ENCODE assay signal across 15 mouse cellular contexts in genomic region chr16:89912686-89913375, GRCm38 (mm10).
A peak's percentile ranks its signal among the peaks of the same experiment; 100 is the strongest.
DNase-seq lines count a peak whose midpoint lies in the region; ATAC-seq lines count a peak whose summit lies in the region.
"Had no signal": no experiment of that assay in that cellular context is flagged by ENCODE, and none has a peak within 500 bp of the region (broad histone marks: within the 10 kb centered on the region; RNA-seq: fewer than 3 reads in every experiment).

No protein-coding gene starts in this region.

- H3K9ac ChIP-seq in kidney, embryonic 15.5 days: no peak overlapping the region
- H3K9ac ChIP-seq: limb, embryonic 15.5 days; liver, embryonic 15.5 days; midbrain, embryonic 15.5 days; stomach, embryonic 15.5 days had no signal

- 66% methylated on average over 8 of the region's 8 CpGs for WGBS in kidney, embryonic 15.5 days

- no peaks in the 10 kb centered on the region for H3K9me3 ChIP-seq in kidney, embryonic 15.5 days (replicated peaks)
- H3K9me3 ChIP-seq: limb, embryonic 15.5 days; liver, embryonic 15.5 days; midbrain, embryonic 15.5 days; stomach, embryonic 15.5 days had no signal

- no peaks in the 10 kb centered on the region for H3K36me3 ChIP-seq in kidney, embryonic 15.5 days
- H3K36me3 ChIP-seq: limb, embryonic 15.5 days; liver, embryonic 15.5 days; midbrain, embryonic 15.5 days; stomach, embryonic 15.5 days had no signal

- H3K4me2 ChIP-seq in kidney, embryonic 15.5 days: no peak overlapping the region
- H3K4me2 ChIP-seq: limb, embryonic 15.5 days; liver, embryonic 15.5 days; midbrain, embryonic 15.5 days; stomach, embryonic 15.5 days had no signal

- H3K27me3 ChIP-seq in kidney, embryonic 15.5 days: no peaks in the 10 kb centered on the region
- H3K27me3 ChIP-seq: limb, embryonic 15.5 days; liver, embryonic 15.5 days; midbrain, embryonic 15.5 days; stomach, embryonic 15.5 days had no signal

- no peak overlapping the region for H3K4me3 ChIP-seq in kidney, embryonic 15.5 days (replicated peaks)
- H3K4me3 ChIP-seq: limb, embryonic 15.5 days; liver, embryonic 15.5 days; midbrain, embryonic 15.5 days; stomach, embryonic 15.5 days had no signal

- ATAC-seq in kidney, embryonic 15.5 days (replicated peaks; ENCODE audit: low FRiP score): no peak
- ATAC-seq: midbrain, embryonic 15.5 days had no signal

- intact Hi-C loops in gastrocnemius, postnatal 14 days (cut with DNase I; ENCODE audit: low total_unique reads): no loop called here
- intact Hi-C loops in gastrocnemius, postnatal 36 days (cut with DNase I): no loop called here
- intact Hi-C loops in heart, postnatal 36 days (cut with DNase I): no loop called here

- peaks cover 4% of the 10 kb centered on the region; the same call in 1 of the 2 replicates for H3K4me1 ChIP-seq in kidney, embryonic 15.5 days
- H3K4me1 ChIP-seq: liver, embryonic 15.5 days had no signal

- no peak overlapping the region for H3K27ac ChIP-seq in kidney, embryonic 15.5 days
- H3K27ac ChIP-seq: limb, embryonic 15.5 days; liver, embryonic 15.5 days; stomach, embryonic 15.5 days had no signal

- peak; percentile 46 for DNase-seq in gastrocnemius, postnatal 14 days
- no peak for DNase-seq in gastrocnemius, postnatal 36 days
- peak; percentile 49 for DNase-seq in kidney, postnatal 10 days
- peak; percentile 33 for DNase-seq in gastrocnemius, postnatal 25 days
- peak; percentile 25 to 33 for DNase-seq in heart, postnatal 36 days
- no peak for DNase-seq in adrenal gland, adult 8-10 months
- no peak for DNase-seq in lung, adult 18-20 months
- DNase-seq: adrenal gland, postnatal 36 days; B cell, adult 2 months; right cerebral cortex, postnatal 14 days had no signal

Comparison
In these comparisons a context has a peak if more than half of its experiments do, and no peak if none do; other contexts are left out.
1. DNase-seq: peak in gastrocnemius, postnatal 14 days (single experiment), kidney, postnatal 10 days (single experiment), gastrocnemius, postnatal 25 days (single experiment) and heart, postnatal 36 days (2 of 2); none in gastrocnemius, postnatal 36 days (0 of 2), adrenal gland, adult 8-10 months (single experiment) and lung, adult 18-20 months (0 of 2).